Mouse (Mus musculus) thymus, adult 2 months (tissue): ENCODE data around the gene Xpot. TPM values are rescaled to one million over a fixed set of nuclear protein-coding genes. Genes with fewer than 3 reads are reported as not detected.

Experiments used
- DNase-seq: peaks from one replicate; pipeline ENCODE4 v3.0.0; 2021
- H3K27ac ChIP-seq: fragments of 200-500 bp; 2 replicates; pipeline ENCODE4 v1.5.1; 2012; ENCODE audit warnings: low read length, control low read depth; ENCODE audit not compliant: control insufficient read depth, insufficient read depth
- H3K27me3 ChIP-seq: fragments of 200-500 bp; 2 replicates; pipeline ENCODE4 v1.6.1; 2012; ENCODE audit warnings: mild to moderate bottlenecking, low read length, moderate library complexity, mixed read lengths; ENCODE audit not compliant: control insufficient read depth, insufficient read depth
- H3K36me3 ChIP-seq: fragments of 200-500 bp; 2 replicates; pipeline ENCODE4 v1.6.1; 2012; ENCODE audit warnings: mild to moderate bottlenecking, low read length, moderate library complexity; ENCODE audit not compliant: control insufficient read depth, insufficient read depth
- H3K4me1 ChIP-seq: fragments of 200-500 bp; replicated peaks from 2 replicates; pipeline ENCODE4 v1.6.1; 2012; ENCODE audit warnings: low read length; ENCODE audit not compliant: control insufficient read depth, insufficient read depth
- H3K4me3 ChIP-seq: fragments of 200-500 bp; 2 replicates; pipeline ENCODE4 v1.5.1; 2012; ENCODE audit warnings: mild to moderate bottlenecking, low read length, control low read depth, moderate library complexity; ENCODE audit not compliant: control insufficient read depth, insufficient read depth
- CTCF ChIP-seq: fragments of 200-500 bp; IDR thresholded peaks from 2 replicates; pipeline ENCODE4 v1.5.1; 2012; ENCODE audit warnings: mild to moderate bottlenecking, control low read depth, low read length, moderate library complexity, borderline replicate concordance; ENCODE audit not compliant: control insufficient read depth, poor library complexity, insufficient read depth; ENCODE audit errors: extremely low read depth
- POLR2A ChIP-seq: fragments of 200-500 bp; IDR thresholded peaks from 2 replicates; pipeline ENCODE4 v1.6.1; 2012; ENCODE audit warnings: mild to moderate bottlenecking, low read length, control low read depth, moderate library complexity; ENCODE audit not compliant: control insufficient read depth, poor library complexity, insufficient read depth; ENCODE audit errors: extremely low read depth
- WGBS: fragments of 180-500 bp; shearing (Covaris S2); methylation state at CpG from one replicate; pipeline ENCODE4 v1.1.7; 2018; 5-methylcytosine and 5-hydroxymethylcytosine counted together
- polyA plus RNA-seq: library from polyadenylated mRNA; depleted of rRNA; stranded (reverse); fragments of >200 nt; gene quantifications from 2 replicates; pipeline ENCODE4 v1.2.3, GENCODE M21; 2012

Xpot gene
- polyA plus RNA-seq, 1 experiment: 80.9 TPM

GRCm38 (mm10) chr10:121640150-121640930 lies 14.2 kb upstream of the Xpot start:
- Histone ChIP-seq H3K4me3 (no peak overlapping the region), H3K27me3 (peaks cover 8% of the 10 kb centered on the region; the same call in 1 of the 2 replicates), H3K4me1 (peaks cover 7% of the 10 kb centered on the region; the same call in 1 of the 2 replicates), H3K36me3 (no peaks in the 10 kb centered on the region), H3K27ac (no peak overlapping the region)
- TF ChIP-seq CTCF: no peak
- TF ChIP-seq POLR2A: no peak
- DNase-seq: peak; percentile 27
- WGBS: 44% methylated on average over 6 of the region's 6 CpGs

- Histone ChIP-seq H3K36me3 (no peaks in the 10 kb centered on the region), H3K27me3 (peaks cover 8% of the 10 kb centered on the region; the same call in 1 of the 2 replicates), H3K4me1 (peaks cover 7% of the 10 kb centered on the region; the same call in 1 of the 2 replicates), H3K27ac (no peak overlapping the region), H3K4me3 (no peak overlapping the region)
- 95% methylated on average over 5 of the region's 5 CpGs for WGBS
- DNase-seq: no peak
- TF ChIP-seq POLR2A (no peak), CTCF (no peak)
Measured at GRCm38 (mm10) chr10:121639573-121639972, 13.4 kb upstream of the Xpot start.

- no peak for DNase-seq
- WGBS: 96% methylated on average over 6 of the region's 6 CpGs
- Histone ChIP-seq H3K27ac (no peak overlapping the region), H3K27me3 (0 out of 2 replicates have a peak, but pooled peaks cover 2% of the 10 kb centered on the region), H3K36me3 (no peaks in the 10 kb centered on the region), H3K4me1 (no peaks in the 10 kb centered on the region), H3K4me3 (no peak overlapping the region)
- TF ChIP-seq CTCF (no peak), POLR2A (no peak)
Measured at GRCm38 (mm10) chr10:121636276-121636675, 10.1 kb upstream of the Xpot start.

GRCm38 (mm10) chr10:121634159-121634558 lies 8.0 kb upstream of the Xpot start:
- no peak for DNase-seq
- no peak for TF ChIP-seq CTCF
- no peak for TF ChIP-seq POLR2A
- no peaks in the 10 kb centered on the region for H3K27me3 ChIP-seq
- H3K4me3 ChIP-seq: no peak overlapping the region
- WGBS: 9% methylated on average over 1 of the region's 1 CpGs
- no peaks in the 10 kb centered on the region for H3K36me3 ChIP-seq
- no peaks in the 10 kb centered on the region for H3K4me1 ChIP-seq
- H3K27ac ChIP-seq: no peak overlapping the region

GRCm38 (mm10) chr10:121628561-121629040 lies 2.5 kb upstream of the Xpot start:
- no peak overlapping the region for H3K4me3 ChIP-seq
- no peaks in the 10 kb centered on the region; the same call in 1 of the 2 replicates for H3K4me1 ChIP-seq
- no peak for TF ChIP-seq CTCF
- no peak for TF ChIP-seq POLR2A
- DNase-seq: no peak
- H3K27me3 ChIP-seq: no peaks in the 10 kb centered on the region
- no peak overlapping the region for H3K27ac ChIP-seq
- no peaks in the 10 kb centered on the region for H3K36me3 ChIP-seq
- 93% methylated on average over 6 of the region's 6 CpGs for WGBS

GRCm38 (mm10) chr10:121627216-121627852 lies 1.2 kb upstream of the Xpot start:
- H3K4me3 ChIP-seq: no peak overlapping the region
- TF ChIP-seq POLR2A (no peak), CTCF (no peak)
- no peak for DNase-seq
- no peak overlapping the region for H3K27ac ChIP-seq
- H3K36me3 ChIP-seq: no peaks in the 10 kb centered on the region
- no peaks in the 10 kb centered on the region for H3K27me3 ChIP-seq
- no peaks in the 10 kb centered on the region; the same call in 1 of the 2 replicates for H3K4me1 ChIP-seq
- WGBS: 88% methylated on average over 10 of the region's 10 CpGs

- no peaks in the 10 kb centered on the region for H3K27me3 ChIP-seq
- no peak for TF ChIP-seq POLR2A
- no peak for TF ChIP-seq CTCF
- under 1% methylated on average over 41 of the region's 41 CpGs for WGBS
- peaks cover under 1% of the 10 kb centered on the region; the same call in 1 of the 2 replicates for H3K36me3 ChIP-seq
- no peak for DNase-seq
- H3K4me1 ChIP-seq: no peaks in the 10 kb centered on the region; the same call in 1 of the 2 replicates
- no peak overlapping the region for H3K27ac ChIP-seq
- peak overlapping the region; percentile 69 for H3K4me3 ChIP-seq
Measured at GRCm38 (mm10) chr10:121625407-121626185, 536 bp downstream of the Xpot start.
